Mouse (Mus musculus) midbrain, embryonic 14.5 days (tissue): Measurements from ENCODE around the gene Lrrc36. TPM values are rescaled to one million over a fixed set of nuclear protein-coding genes. Genes with fewer than 3 reads are reported as not detected.

Source experiments
- ATAC-seq: fragments of 200-750 bp; cut with Nextera tagmentation; 2 replicates; pipeline ENCODE4 v1.8.0; 2017; ENCODE audit warnings: moderate number of reproducible peaks, moderate library complexity; ENCODE audit not compliant: low FRiP score, low TSS enrichment
- DNase-seq: peaks from one replicate; pipeline ENCODE4 v3.0.0-alpha.2; 2015
- H3K27ac ChIP-seq: fragments of 300-500 bp; sonication (generic); replicated peaks from 2 replicates; pipeline ENCODE4 v1.5.1; 2014; ENCODE audit warnings: mild to moderate bottlenecking, low read depth, low read length, moderate library complexity
- H3K27me3 ChIP-seq: fragments of 300-500 bp; sonication (generic); 2 replicates; pipeline ENCODE4 v1.6.1; 2014; ENCODE audit warnings: low read length, control low read depth, mixed read lengths; ENCODE audit not compliant: control insufficient read depth, insufficient read depth
- H3K36me3 ChIP-seq: fragments of 300-500 bp; sonication (generic); 2 replicates; pipeline ENCODE4 v1.6.1; 2014; ENCODE audit warnings: low read length, control low read depth; ENCODE audit not compliant: control insufficient read depth, insufficient read depth
- H3K4me1 ChIP-seq: fragments of 300-500 bp; sonication (generic); 2 replicates; pipeline ENCODE4 v1.6.1; 2014; ENCODE audit warnings: mild to moderate bottlenecking, antibody characterized with exemption, low read length, control low read depth; ENCODE audit not compliant: control insufficient read depth, insufficient read depth
- H3K4me2 ChIP-seq: fragments of 300-500 bp; sonication (generic); 2 replicates; pipeline ENCODE4 v1.6.1; 2014; ENCODE audit warnings: mild to moderate bottlenecking, low read length, moderate library complexity
- H3K4me3 ChIP-seq: fragments of 300-500 bp; sonication (generic); replicated peaks from 2 replicates; pipeline ENCODE4 v1.5.1; 2014; ENCODE audit warnings: low read depth, low read length
- H3K9ac ChIP-seq: fragments of 300-500 bp; sonication (generic); replicated peaks from 2 replicates; pipeline ENCODE4 v1.6.1; 2014; ENCODE audit warnings: mild to moderate bottlenecking, low read length, moderate library complexity
- H3K9me3 ChIP-seq: fragments of 300-500 bp; sonication (generic); 2 replicates; pipeline ENCODE4 v1.6.1; 2016; ENCODE audit warnings: low read length, control low read depth, mixed read lengths; ENCODE audit not compliant: control insufficient read depth
- WGBS: fragments of 180-500 bp; shearing (Covaris S2); extraction: QIAGEN DNeasy Blood & Tissue Kit; methylation state at CpG from one replicate; pipeline ENCODE4 v1.1.7; 2014; 5-methylcytosine and 5-hydroxymethylcytosine counted together
- polyA plus RNA-seq: library from polyadenylated mRNA; unstranded; fragments of >200 nt; fragmentation: Nextera tagmentation; extraction: Ambion mirVana; gene quantifications from 2 replicates; pipeline ENCODE4 v1.2.1, GENCODE M21; 2014

Gene Lrrc36
- polyA plus RNA-seq, 1 experiment from 2014 or later: 1.7 TPM

DNA sequence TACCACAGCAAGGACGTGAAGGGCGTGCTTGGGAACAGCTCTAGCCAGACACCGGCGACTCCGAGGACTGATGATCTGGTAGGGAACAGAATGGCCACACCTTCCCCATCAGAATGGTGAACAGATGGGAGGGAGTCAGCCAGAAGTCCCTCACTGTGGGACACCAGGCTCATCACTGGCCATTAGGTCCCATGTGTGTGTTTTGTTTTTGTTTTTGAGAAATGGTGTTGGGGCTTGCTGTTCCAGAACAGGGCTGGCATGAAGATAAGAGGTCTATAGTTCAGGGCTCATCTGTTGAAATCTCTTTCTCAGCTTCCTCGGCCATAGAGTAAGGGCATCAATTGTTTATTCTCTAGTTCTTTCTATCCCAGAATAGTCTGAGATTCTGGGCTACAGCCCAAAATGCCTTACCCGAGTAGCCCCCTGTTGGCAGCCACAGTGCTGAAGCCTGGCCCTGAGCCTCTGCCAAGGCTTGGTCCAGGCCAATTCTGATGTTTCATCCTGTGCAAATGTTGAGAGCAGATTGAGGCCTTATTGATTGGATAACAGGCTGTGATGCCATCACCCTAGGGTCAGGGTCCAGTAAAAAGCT lies 53.4 kb downstream of the Lrrc36 start:
- ATAC-seq (no peak), DNase-seq (peak; percentile 72)
- Histone ChIP-seq H3K27me3 (no peaks in the 10 kb centered on the region), H3K36me3 (0 out of 2 replicates have a peak, but pooled peaks cover 9% of the 10 kb centered on the region), H3K4me1 (peaks cover 31% of the 10 kb centered on the region), H3K9ac (no peak overlapping the region), H3K4me2 (no peak overlapping the region), H3K27ac (0 out of 2 replicates have a peak overlapping the region, but pooled peaks have one; percentile 0), H3K4me3 (no peak overlapping the region), H3K9me3 (no peaks in the 10 kb centered on the region)
- WGBS: 85% methylated on average over 7 of the region's 7 CpGs

DNA sequence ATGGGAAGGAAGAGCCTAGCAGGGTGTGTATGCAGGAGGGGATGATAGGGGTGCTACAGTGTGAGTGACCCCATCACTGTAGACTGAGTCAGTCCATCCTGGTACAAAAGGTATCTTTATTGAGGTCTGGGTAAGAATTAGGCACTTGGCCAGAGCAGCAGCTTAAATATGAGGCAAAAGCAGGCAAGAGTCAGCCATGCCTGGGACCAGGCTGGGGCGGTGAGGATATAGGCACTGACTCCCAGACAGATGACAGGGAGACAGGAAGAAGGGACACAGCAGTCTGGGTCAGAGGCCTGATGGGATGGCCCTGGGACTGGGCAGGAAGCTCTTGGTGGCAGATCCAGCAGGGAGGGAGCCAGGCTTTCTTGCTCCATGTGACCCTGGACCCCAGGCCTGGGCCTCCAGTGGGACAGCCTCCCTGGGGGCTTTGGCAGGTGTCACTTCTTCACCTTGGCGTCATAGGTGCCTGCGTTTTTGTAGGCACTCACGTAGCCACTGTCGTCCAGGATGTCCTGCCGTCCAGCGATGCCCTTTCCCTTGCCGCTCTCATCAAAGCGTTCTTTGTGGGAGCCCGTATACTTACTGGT lies 54.1 kb downstream of the Lrrc36 start:
- H3K9me3 ChIP-seq: no peaks in the 10 kb centered on the region
- no peak overlapping the region for H3K4me2 ChIP-seq
- H3K9ac ChIP-seq: no peak overlapping the region
- WGBS: 93% methylated on average over 10 of the region's 10 CpGs
- peaks cover 31% of the 10 kb centered on the region for H3K4me1 ChIP-seq
- ATAC-seq: no peak
- DNase-seq: no peak
- H3K27me3 ChIP-seq: no peaks in the 10 kb centered on the region
- H3K4me3 ChIP-seq: no peak overlapping the region
- H3K27ac ChIP-seq: 0 out of 2 replicates have a peak overlapping the region, but pooled peaks have one; percentile 26
- 0 out of 2 replicates have a peak, but pooled peaks cover 9% of the 10 kb centered on the region for H3K36me3 ChIP-seq

DNA sequence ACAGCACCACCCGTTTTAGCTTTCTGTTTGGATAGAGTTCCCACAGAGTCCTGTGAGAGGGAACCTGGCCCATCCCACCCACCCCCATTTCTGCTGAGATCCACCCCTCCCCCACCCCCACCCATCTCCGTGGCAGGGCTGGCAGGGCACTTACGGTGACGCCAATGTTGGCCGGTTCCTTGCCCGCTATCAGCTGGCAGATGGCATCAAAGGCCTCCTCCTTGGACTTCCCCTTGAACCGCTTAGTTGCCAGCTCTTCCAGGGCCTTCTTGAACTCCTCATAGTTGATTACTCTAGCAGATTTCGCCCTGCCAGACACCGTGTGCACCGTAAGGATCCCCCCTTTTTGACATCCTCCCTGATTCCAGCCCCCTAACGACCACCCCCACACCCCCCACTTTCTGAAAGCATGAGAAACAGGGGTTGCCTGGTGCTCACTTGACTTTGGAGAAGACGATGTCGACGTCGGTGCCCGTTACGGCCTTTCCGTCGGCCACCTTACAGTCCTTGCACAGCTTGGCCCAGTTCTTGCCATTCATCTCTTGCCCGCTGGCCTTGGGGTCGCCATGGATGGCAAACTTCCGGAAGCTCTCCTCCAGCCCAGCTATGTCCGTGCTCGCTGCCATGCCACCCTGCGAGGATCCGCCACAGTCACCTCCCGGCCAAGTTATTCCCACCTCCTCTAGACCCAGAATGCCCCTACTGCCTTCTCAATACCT lies 54.8 kb downstream of the Lrrc36 start:
- ATAC-seq (no peak), DNase-seq (no peak)
- WGBS: 91% methylated on average over 27 of the region's 27 CpGs

DNA sequence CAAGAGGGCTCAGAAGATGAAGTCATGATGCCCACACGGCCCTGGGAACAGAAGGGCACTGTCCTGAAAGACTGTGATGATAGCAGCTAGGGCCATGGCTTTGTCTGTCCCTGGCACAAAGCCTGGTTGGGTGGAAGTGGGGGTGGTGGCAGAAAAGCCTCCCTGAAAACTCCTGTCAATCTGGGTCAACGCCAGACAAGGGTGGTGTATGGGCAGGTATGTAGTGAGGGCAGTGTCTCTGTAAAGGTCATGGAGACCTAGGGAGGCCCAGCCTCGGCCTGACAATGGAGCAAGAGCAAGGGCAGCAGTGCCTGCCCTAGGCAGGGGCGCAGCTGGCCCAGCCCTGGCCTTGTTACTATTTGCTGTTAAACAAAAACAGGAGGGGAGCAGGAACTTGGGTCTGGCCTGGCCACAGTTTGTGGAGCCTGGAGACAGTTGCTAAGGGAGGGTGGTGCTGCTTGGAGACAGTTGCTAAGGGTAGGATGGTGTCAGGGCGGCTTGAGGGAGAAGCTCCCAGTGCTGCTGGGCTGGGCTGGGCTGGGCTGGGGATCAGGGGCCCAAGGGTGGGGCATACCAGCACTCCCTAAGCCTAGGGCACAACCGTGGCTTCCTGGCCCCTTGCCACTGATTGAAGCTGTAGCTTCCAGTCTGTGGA lies 55.8 kb downstream of the Lrrc36 start:
- ATAC-seq (peak; percentile 21; the same call in 1 of the 2 replicates), DNase-seq (peak; percentile 61)
- no peak overlapping the region; the same call in 1 of the 2 replicates for H3K9ac ChIP-seq
- H3K4me3 ChIP-seq: peak overlapping the region; percentile 41
- 0 out of 2 replicates have a peak, but pooled peaks cover 9% of the 10 kb centered on the region for H3K36me3 ChIP-seq
- H3K4me1 ChIP-seq: peaks cover 31% of the 10 kb centered on the region
- H3K4me2 ChIP-seq: peak overlapping the region; percentile 73
- H3K27me3 ChIP-seq: no peaks in the 10 kb centered on the region
- no peaks in the 10 kb centered on the region for H3K9me3 ChIP-seq
- peak overlapping the region; percentile 72 for H3K27ac ChIP-seq
- WGBS: 14% methylated on average over 6 of the region's 6 CpGs

More for the DNA sequence above, 54.8 kb downstream of the Lrrc36 start:
- no peak overlapping the region for H3K27ac ChIP-seq
- no peaks in the 10 kb centered on the region for H3K27me3 ChIP-seq
- H3K4me2 ChIP-seq: no peak overlapping the region
- no peak overlapping the region for H3K4me3 ChIP-seq
- peaks cover 31% of the 10 kb centered on the region for H3K4me1 ChIP-seq
- H3K9ac ChIP-seq: no peak overlapping the region
- H3K36me3 ChIP-seq: 0 out of 2 replicates have a peak, but pooled peaks cover 9% of the 10 kb centered on the region
- H3K9me3 ChIP-seq: no peaks in the 10 kb centered on the region

DNA sequence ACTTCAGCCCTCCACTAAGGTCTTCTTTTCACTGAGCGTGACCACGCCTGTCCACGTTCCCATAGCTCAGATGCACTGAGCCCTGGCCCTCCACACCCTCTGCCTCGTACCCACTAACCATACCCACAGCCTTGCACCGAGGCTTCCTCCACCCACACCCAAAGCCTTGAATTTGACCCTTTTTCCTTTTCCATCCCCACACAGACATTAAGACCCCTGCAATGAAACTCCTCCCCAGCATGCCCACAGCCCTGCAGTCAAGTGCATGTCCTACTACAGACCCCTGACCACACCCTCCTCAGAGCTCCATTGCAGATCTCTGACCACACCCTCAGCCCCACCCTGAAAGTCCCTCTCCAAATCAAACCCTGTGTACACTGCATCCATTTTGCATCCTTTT lies 56.4 kb downstream of the Lrrc36 start:
- H3K9me3 ChIP-seq: no peaks in the 10 kb centered on the region
- H3K27ac ChIP-seq: peak overlapping the region; percentile 72
- H3K4me1 ChIP-seq: peaks cover 33% of the 10 kb centered on the region
- H3K4me3 ChIP-seq: peak overlapping the region; percentile 41
- no peaks in the 10 kb centered on the region for H3K27me3 ChIP-seq
- H3K4me2 ChIP-seq: peak overlapping the region; percentile 73
- H3K9ac ChIP-seq: no peak overlapping the region; the same call in 1 of the 2 replicates
- 79% methylated on average over 5 of the region's 5 CpGs for WGBS
- H3K36me3 ChIP-seq: 0 out of 2 replicates have a peak, but pooled peaks cover 9% of the 10 kb centered on the region
- DNase-seq (no peak), ATAC-seq (no peak)

DNA sequence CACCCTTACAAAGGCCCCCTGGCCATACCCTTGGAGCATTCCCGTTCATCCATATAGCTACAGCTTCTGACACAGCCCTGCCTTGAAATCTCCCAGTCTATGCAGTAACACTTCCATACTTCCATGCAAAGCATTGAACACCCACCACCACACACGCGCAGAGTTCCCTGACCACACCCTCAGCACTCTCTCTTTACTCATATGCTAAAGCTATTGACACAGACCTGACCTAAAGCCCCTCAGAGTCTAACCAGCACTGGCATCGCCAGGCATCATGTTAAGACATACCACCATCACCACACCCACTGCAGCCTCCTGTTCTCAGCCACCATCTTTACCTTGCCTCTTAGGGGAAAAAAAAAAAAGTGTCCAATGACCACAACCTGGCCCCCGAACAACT lies 56.9 kb downstream of the Lrrc36 start:
- H3K4me1 ChIP-seq: peaks cover 38% of the 10 kb centered on the region
- 69% methylated on average over 5 of the region's 5 CpGs for WGBS
- H3K9ac ChIP-seq: peak overlapping the region; percentile 51; the same call in 1 of the 2 replicates
- H3K4me3 ChIP-seq: peak overlapping the region; percentile 41
- H3K9me3 ChIP-seq: no peaks in the 10 kb centered on the region
- no peak for DNase-seq
- 0 out of 2 replicates have a peak, but pooled peaks cover 9% of the 10 kb centered on the region for H3K36me3 ChIP-seq
- peak overlapping the region; percentile 73 for H3K4me2 ChIP-seq
- H3K27ac ChIP-seq: peak overlapping the region; percentile 72
- no peak for ATAC-seq
- H3K27me3 ChIP-seq: no peaks in the 10 kb centered on the region

DNA sequence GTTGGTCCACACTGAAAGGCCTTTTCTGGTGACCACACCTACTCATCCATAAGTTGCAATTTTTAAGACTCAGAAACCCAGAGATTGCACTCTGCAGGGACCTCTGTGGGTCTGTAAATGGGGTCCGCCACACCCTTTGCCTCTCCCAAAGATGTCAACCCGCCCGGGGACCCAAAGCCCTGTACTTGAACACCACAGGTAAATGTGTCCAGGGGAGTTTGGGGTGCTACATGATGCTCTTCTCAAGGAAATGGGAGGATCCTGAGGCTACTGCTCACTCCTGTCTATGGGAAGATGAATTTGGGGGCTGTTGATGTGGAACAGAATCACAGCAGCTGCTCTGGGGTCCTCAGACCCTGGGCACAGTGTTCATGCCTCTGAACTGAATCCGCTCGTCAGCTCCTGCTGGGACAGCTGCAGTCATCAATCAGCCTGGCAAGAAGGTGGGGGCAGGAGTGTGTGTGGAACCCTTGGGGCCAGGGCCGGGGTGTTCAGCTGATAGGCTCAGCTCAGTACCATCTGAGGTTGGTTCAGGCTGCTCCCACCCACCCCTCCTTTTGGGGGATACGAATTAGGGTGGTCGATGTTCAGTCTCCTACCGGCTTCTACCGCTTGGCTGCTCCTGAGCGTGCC lies 57.4 kb downstream of the Lrrc36 start:
- H3K4me3 ChIP-seq: peak overlapping the region; percentile 41
- no peak for DNase-seq
- WGBS: 20% methylated on average over 11 of the region's 11 CpGs

More for the DNA sequence above, 57.4 kb downstream of the Lrrc36 start:
- 0 out of 2 replicates have a peak, but pooled peaks cover 12% of the 10 kb centered on the region for H3K36me3 ChIP-seq
- peak overlapping the region; percentile 72 for H3K27ac ChIP-seq
- peaks cover 39% of the 10 kb centered on the region for H3K4me1 ChIP-seq
- H3K4me2 ChIP-seq: peak overlapping the region; percentile 73
- no peaks in the 10 kb centered on the region for H3K9me3 ChIP-seq
- ATAC-seq: no peak
- H3K9ac ChIP-seq: peak overlapping the region; percentile 51
- H3K27me3 ChIP-seq: no peaks in the 10 kb centered on the region
